Mouse (Mus musculus) liver, adult 2 months (tissue): ENCODE results near the gene Cep170b.

Source experiments
- CTCF ChIP-seq: fragments of 200-500 bp; IDR thresholded peaks from 2 replicates; pipeline ENCODE4 v1.5.1; 2011; ENCODE audit warnings: low read depth, low read length, control low read depth
- POLR2A ChIP-seq: fragments of 200-500 bp; IDR thresholded peaks from 2 replicates; pipeline ENCODE4 v1.6.1; 2011; ENCODE audit warnings: low read length, control low read depth; ENCODE audit not compliant: insufficient read depth; ENCODE audit errors: extremely low read depth

DNA sequence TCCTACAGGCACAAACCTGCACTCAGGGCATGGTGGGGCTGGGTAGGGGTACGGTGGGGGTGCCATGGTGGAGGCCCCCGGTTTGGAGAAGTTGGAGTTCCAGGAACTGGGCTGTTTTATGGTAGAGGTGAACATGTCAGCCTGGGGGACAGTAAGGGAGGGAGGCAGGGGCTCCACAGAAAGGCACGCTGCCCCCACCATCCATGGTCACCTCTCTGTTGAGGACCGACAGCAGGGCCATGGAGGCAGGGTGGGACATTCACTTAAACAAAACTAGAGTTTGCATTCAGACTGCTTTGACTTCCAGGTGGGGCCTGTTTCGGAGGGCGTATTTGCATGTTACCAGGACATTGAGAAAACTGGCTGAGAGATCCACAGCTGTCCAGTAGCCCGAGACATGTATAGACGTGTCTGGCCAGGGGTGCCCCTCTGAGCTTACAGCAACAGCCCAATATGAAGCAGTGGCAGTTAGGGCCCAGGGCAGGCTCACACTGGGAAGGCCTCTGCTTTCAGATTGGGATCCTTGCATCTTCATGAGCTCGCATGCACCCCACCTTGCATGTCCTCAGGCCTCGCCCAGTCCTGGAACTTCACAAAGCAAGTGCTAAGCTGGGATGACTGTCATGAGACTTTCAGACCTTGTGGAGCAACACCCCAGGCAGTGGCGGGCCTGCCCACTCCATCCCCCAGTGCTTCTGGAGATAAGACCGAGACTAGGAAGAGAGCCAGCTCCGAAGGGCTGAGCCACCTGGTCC lies 73.5 kb downstream of the Cep170b start:
- no peak for TF ChIP-seq POLR2A
- no peak for TF ChIP-seq CTCF
